Mouse (Mus musculus): ENCODE data around the gene Nuak2. TPM values are rescaled to one million over a fixed set of nuclear protein-coding genes. Genes with fewer than 3 reads are reported as not detected.

The Nuak2 gene
- polyA plus RNA-seq, 1 experiment = 6.0 TPM

DNA sequence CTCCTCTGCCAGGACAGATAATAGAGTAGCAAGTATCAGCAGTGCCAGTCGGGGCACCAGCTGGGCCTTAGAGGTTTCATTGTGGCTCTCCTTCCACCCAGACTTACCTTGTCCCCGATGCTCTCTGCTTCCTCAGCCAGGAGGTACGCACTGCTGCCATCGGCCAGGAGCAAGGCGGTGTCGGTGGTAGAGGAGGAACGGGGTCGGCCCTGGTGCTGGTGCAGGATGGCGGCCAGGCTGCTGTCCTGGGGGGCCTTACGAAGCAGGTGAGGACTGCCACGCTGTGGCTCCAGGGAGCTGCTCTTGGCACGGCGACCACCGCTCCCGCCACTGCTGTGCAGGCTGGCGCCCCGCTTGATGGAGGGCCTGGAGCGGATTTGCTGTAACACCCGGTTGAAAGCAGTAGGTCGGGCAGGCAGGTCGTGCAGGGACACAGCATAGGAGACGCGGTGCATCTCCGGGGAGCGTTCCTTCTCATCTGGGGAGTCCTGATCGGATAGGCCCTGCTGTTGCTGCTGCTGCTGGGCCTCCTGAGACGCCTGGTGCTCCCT is 64.7 kb downstream of the Nuak2 start:
- no peak for DNase-seq (ENCODE audit: low read depth)

GRCm38 (mm10) chr1:132381929-132382328 is 66.0 kb downstream of the Nuak2 start:
- DNase-seq (ENCODE audit: low read depth) = no peak

Other genes starting within 250 kb of the Nuak2 start
- gene Mfsd4a, start 248.1 kb upstream of the Nuak2 start, polyA plus RNA-seq (2012; rRNA removed) = 1.9 and 2.4 TPM in 2 replicates
- 10.3 and 10.4 TPM in 2 replicates for gene Cdk18, start 176.4 kb upstream of the Nuak2 start, polyA plus RNA-seq (2012; rRNA removed)
- gene Lemd1, start 124.7 kb upstream of the Nuak2 start, polyA plus RNA-seq (2012; rRNA removed) = 1.1 and 1.4 TPM in 2 replicates
- 0.53 and 0.96 TPM in 2 replicates for gene AC124108.1, start 124.7 kb upstream of the Nuak2 start, polyA plus RNA-seq (2012; rRNA removed)
- not detected in 2 replicates for gene Gm10188, start 86.4 kb upstream of the Nuak2 start, polyA plus RNA-seq (2012; rRNA removed)
- 0.14 and 0.26 TPM in 2 replicates for gene Klhdc8a, start 17.5 kb upstream of the Nuak2 start, polyA plus RNA-seq (2012; rRNA removed)
- 8.3 and 8.7 TPM in 2 replicates for gene Tmcc2, start 75.2 kb downstream of the Nuak2 start, polyA plus RNA-seq (2012; rRNA removed)
- gene Dstyk, start 101.4 kb downstream of the Nuak2 start, polyA plus RNA-seq (2012; rRNA removed) = 16.5 and 16.7 TPM in 2 replicates
- 16.4 and 21.1 TPM in 2 replicates for gene Rbbp5, start 161.2 kb downstream of the Nuak2 start, polyA plus RNA-seq (2012; rRNA removed)
- 2.1 and 2.4 TPM in 2 replicates for gene Tmem81, start 190.1 kb downstream of the Nuak2 start, polyA plus RNA-seq (2012; rRNA removed)
- gene Cntn2, start 227.1 kb downstream of the Nuak2 start, polyA plus RNA-seq (2012; rRNA removed) = 0.26 and 0.36 TPM in 2 replicates

Measured in gonadal fat pad, adult 2 months (tissue).